Mouse (Mus musculus): Measurements from ENCODE around the gene Opcml. TPM values are rescaled to one million over a fixed set of nuclear protein-coding genes. Genes with fewer than 3 reads are reported as not detected.

Gene Opcml
- total and polyA plus RNA-seq, 3 experiments = 0.82 TPM; not detected in 2

DNA sequence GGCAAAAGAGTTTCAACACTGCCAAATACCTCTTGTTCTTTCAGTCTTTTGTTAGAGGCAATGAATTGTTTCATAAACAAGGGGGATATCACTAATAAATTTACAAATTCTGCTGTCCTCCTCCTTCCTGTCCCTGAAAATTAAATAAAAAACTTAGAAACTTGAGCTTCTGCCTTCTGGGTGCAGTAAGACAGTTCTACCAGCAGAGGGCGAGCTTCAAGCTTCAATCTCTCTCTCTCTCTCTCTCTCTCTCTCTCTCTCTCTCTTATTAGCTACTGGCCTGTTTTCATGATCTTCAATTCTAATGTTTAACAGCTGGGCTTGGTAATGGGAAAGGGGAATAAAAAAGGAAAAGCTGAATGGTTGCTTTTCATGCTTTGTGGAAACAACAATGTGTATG lies 615.2 kb downstream of the Opcml start:
- no peak for TF ChIP-seq POLR2AphosphoS5 (IDR thresholded peaks at IDR 0.05; ENCODE audit: insufficient replicate concordance, low read depth, low read length)
- no peak for TF ChIP-seq TAL1 (conservative IDR thresholded peaks at IDR 0.05; ENCODE audit: low read depth, low read length)
- TF ChIP-seq GATA2 (IDR thresholded peaks at IDR 0.05; ENCODE audit: borderline replicate concordance, low read depth, low read length) = no peak
- TF ChIP-seq CTCF (IDR thresholded peaks at IDR 0.05; ENCODE audit: low read depth, low read length) = no peak
- no peak for TF ChIP-seq GATA1 (IDR thresholded peaks at IDR 0.05; ENCODE audit: borderline replicate concordance, low read length)
- ATAC-seq (ENCODE audit: extremely low read depth, insufficient number of reproducible peaks, low FRiP score, poor library complexity, severe bottlenecking) (no peak), DNase-seq (ENCODE audit: low spot score) (no peak)
- Histone ChIP-seq H3K27me3 (ENCODE audit: insufficient read depth, low read length) (no peaks in the 10 kb centered on the region), H3K4me1 (ENCODE audit: insufficient read depth, low read depth, low read length) (no peaks in the 10 kb centered on the region), H3K9me3 (replicated peaks) (peaks cover 13% of the 10 kb centered on the region), H3K4me3 (ENCODE audit: low read depth, low read length) (no peak overlapping the region), H3K36me3 (replicated peaks) (no peaks in the 10 kb centered on the region)

DNA sequence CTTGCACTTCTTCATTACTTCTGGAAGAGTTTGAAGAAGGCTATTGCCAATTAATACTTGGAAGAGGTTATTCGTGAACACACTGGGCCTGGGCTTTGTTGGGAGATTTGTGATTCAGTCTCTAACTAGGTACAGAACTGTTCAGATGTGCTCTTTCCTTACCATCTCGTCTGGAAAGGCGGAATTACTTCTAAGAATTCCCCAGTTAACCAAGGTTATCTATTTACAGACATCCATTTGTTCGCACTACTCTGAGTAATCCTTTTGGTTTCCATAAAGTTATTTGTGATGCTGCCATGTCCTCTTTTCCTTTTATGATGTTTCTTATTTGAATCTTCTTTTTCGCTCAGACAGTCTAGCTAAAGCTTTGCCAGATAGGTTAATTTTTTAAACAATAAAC lies 630.2 kb downstream of the Opcml start:
- no peaks in the 10 kb centered on the region for H3K9me3 ChIP-seq (replicated peaks)
- DNase-seq (ENCODE audit: low spot score) (no peak), ATAC-seq (ENCODE audit: extremely low read depth, insufficient number of reproducible peaks, low FRiP score, poor library complexity, severe bottlenecking) (no peak)
- H3K36me3 ChIP-seq (replicated peaks) = no peaks in the 10 kb centered on the region
- no peaks in the 10 kb centered on the region for H3K27me3 ChIP-seq (ENCODE audit: insufficient read depth, low read length)
- no peak for TF ChIP-seq TAL1 (conservative IDR thresholded peaks at IDR 0.05; ENCODE audit: low read depth, low read length)
- TF ChIP-seq CTCF (IDR thresholded peaks at IDR 0.05; ENCODE audit: low read depth, low read length) = no peak
- no peak for TF ChIP-seq GATA2 (IDR thresholded peaks at IDR 0.05; ENCODE audit: borderline replicate concordance, low read depth, low read length)
- no peak for TF ChIP-seq GATA1 (IDR thresholded peaks at IDR 0.05; ENCODE audit: borderline replicate concordance, low read length)
- no peak for TF ChIP-seq POLR2AphosphoS5 (IDR thresholded peaks at IDR 0.05; ENCODE audit: insufficient replicate concordance, low read depth, low read length)
- no peaks in the 10 kb centered on the region for H3K4me1 ChIP-seq (ENCODE audit: insufficient read depth, low read depth, low read length)
- H3K4me3 ChIP-seq (ENCODE audit: low read depth, low read length) = no peak overlapping the region

DNA sequence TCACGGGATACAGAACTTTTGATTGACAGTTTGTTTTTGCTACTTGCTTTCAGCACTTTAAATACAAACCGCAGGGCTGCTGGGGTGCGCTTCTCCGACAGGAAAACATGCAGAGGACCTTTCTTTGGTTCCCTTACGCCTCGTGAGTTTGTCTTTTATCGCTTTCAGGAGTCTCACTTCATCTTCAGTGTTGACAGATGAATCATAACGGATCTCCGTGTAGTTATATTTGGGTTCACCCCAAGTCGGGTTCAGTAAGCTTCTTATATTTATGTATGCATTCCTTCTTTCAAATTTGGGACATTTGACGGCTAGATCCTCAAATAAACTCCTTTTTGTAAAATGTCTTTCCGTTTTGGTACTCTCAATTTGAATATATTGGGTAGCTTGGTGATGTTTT lies 632.8 kb downstream of the Opcml start:
- H3K4me1 ChIP-seq (ENCODE audit: insufficient read depth, low read depth, low read length) = no peaks in the 10 kb centered on the region
- H3K36me3 ChIP-seq (replicated peaks) = no peaks in the 10 kb centered on the region
- 0 out of 2 replicates have a peak, but pooled peaks cover 4% of the 10 kb centered on the region for H3K9me3 ChIP-seq (replicated peaks)
- H3K27me3 ChIP-seq (ENCODE audit: insufficient read depth, low read length) = no peaks in the 10 kb centered on the region
- H3K4me3 ChIP-seq (ENCODE audit: low read depth, low read length) = no peak overlapping the region
- ATAC-seq (ENCODE audit: extremely low read depth, insufficient number of reproducible peaks, low FRiP score, poor library complexity, severe bottlenecking) (no peak), DNase-seq (ENCODE audit: low spot score) (no peak)
- TF ChIP-seq GATA1 (IDR thresholded peaks at IDR 0.05; ENCODE audit: borderline replicate concordance, low read length) = no peak
- TF ChIP-seq GATA2 (IDR thresholded peaks at IDR 0.05; ENCODE audit: borderline replicate concordance, low read depth, low read length) = no peak
- TF ChIP-seq CTCF (IDR thresholded peaks at IDR 0.05; ENCODE audit: low read depth, low read length) = no peak
- no peak for TF ChIP-seq TAL1 (conservative IDR thresholded peaks at IDR 0.05; ENCODE audit: low read depth, low read length)
- TF ChIP-seq POLR2AphosphoS5 (IDR thresholded peaks at IDR 0.05; ENCODE audit: insufficient replicate concordance, low read depth, low read length) = no peak

DNA sequence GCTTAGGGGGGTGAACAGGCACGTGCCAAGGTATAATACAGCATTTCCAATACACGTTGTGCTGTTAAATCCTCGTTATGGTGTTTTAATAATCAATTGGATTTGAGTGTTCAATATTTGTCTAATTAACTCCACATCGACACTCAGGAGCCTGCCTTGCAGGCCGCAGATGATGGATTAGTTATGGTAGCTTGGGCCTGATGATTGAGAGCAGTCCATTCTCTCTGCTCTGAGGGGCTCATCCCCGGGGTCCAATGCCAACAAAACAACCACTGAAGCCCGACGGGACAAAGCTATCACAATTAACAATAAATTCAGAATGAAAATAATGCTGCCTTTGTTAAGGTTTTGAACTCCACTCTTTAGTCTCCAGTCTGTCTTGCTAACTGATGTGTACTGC lies 641.6 kb downstream of the Opcml start:
- TF ChIP-seq GATA2 (IDR thresholded peaks at IDR 0.05; ENCODE audit: borderline replicate concordance, low read depth, low read length) (no peak), CTCF (IDR thresholded peaks at IDR 0.05; ENCODE audit: low read depth, low read length) (no peak), TAL1 (conservative IDR thresholded peaks at IDR 0.05; ENCODE audit: low read depth, low read length) (no peak), POLR2AphosphoS5 (IDR thresholded peaks at IDR 0.05; ENCODE audit: insufficient replicate concordance, low read depth, low read length) (no peak), GATA1 (IDR thresholded peaks at IDR 0.05; ENCODE audit: borderline replicate concordance, low read length) (no peak)
- no peaks in the 10 kb centered on the region for H3K4me1 ChIP-seq (ENCODE audit: insufficient read depth, low read depth, low read length)
- no peaks in the 10 kb centered on the region for H3K36me3 ChIP-seq (replicated peaks)
- no peaks in the 10 kb centered on the region for H3K27me3 ChIP-seq (ENCODE audit: insufficient read depth, low read length)
- no peak overlapping the region for H3K4me3 ChIP-seq (ENCODE audit: low read depth, low read length)
- ATAC-seq (ENCODE audit: extremely low read depth, insufficient number of reproducible peaks, low FRiP score, poor library complexity, severe bottlenecking) = no peak
- H3K9me3 ChIP-seq (replicated peaks) = peaks cover 12% of the 10 kb centered on the region; the same call in 1 of the 2 replicates
- no peak for DNase-seq (ENCODE audit: low spot score)

DNA sequence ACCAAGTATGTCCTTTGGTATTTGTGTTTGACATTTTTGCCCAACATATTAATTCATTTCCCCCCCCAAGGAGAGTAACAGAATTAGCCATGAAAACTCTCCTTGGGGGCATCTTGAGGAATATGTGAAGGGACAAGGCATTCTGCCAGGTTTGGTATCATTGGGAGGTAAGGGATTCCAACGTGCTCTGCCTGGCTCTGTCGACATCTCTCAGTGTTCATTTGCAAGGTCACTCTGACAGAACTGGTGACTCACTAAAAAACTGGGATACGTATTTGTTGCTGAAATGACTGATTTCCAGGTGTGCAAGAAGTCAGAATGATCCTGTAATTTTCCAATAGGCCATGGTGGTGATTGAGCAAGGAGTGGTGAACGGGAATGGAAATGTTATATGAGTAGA lies 648.2 kb downstream of the Opcml start:
- no peak for ATAC-seq (ENCODE audit: extremely low read depth, insufficient number of reproducible peaks, low FRiP score, poor library complexity, severe bottlenecking)
- no peaks in the 10 kb centered on the region for H3K36me3 ChIP-seq (replicated peaks)
- TF ChIP-seq POLR2AphosphoS5 (IDR thresholded peaks at IDR 0.05; ENCODE audit: insufficient replicate concordance, low read depth, low read length) (no peak), TAL1 (conservative IDR thresholded peaks at IDR 0.05; ENCODE audit: low read depth, low read length) (no peak), CTCF (IDR thresholded peaks at IDR 0.05; ENCODE audit: low read depth, low read length) (no peak), GATA1 (IDR thresholded peaks at IDR 0.05; ENCODE audit: borderline replicate concordance, low read length) (no peak), GATA2 (IDR thresholded peaks at IDR 0.05; ENCODE audit: borderline replicate concordance, low read depth, low read length) (no peak)
- H3K4me1 ChIP-seq (ENCODE audit: insufficient read depth, low read depth, low read length) = no peaks in the 10 kb centered on the region
- H3K27me3 ChIP-seq (ENCODE audit: insufficient read depth, low read length) = no peaks in the 10 kb centered on the region
- no peak for DNase-seq (ENCODE audit: low spot score)
- H3K9me3 ChIP-seq (replicated peaks) = 0 out of 2 replicates have a peak, but pooled peaks cover 4% of the 10 kb centered on the region
- no peak overlapping the region for H3K4me3 ChIP-seq (ENCODE audit: low read depth, low read length)

DNA sequence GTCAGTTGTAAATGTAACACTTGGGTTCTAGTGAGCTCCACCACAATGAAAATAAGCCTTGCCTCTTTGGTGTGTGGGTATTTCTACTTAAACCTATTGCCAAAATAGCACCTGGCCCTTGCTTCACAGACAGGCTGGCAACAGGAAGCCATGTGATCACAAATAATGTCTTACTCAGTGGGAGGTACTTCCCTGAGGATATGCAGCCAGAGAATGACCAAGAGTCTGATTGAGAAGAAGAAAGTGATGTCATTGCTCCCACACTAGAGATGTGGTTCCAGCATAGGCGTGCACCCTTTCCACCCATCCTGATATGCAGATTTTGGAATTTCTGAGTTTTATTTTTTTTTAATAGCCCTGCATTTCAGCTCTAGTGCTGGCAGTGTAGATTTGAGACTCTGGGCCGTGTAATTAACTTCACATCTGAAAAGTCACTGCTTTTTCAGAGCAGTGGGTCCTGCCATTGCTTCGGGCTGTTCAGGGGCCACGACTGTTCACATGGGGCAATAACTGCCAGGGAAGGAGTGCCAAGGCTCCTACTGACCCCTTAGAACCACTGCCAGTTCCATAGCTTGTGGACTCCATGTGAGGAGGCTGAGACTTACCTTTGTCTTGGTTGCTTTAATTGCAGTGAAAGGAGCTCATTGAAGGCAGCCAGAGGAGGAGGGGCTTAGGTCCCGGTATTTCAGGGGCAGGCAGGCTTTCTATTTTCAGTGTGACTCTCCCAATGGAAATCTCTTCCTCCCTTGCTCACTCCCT lies 649.0 kb downstream of the Opcml start:
- no peaks in the 10 kb centered on the region for H3K27me3 ChIP-seq (ENCODE audit: insufficient read depth, low read length)
- no peaks in the 10 kb centered on the region for H3K4me1 ChIP-seq (ENCODE audit: insufficient read depth, low read depth, low read length)
- H3K4me3 ChIP-seq (ENCODE audit: low read depth, low read length) = no peak overlapping the region
- 0 out of 2 replicates have a peak, but pooled peaks cover 4% of the 10 kb centered on the region for H3K9me3 ChIP-seq (replicated peaks)
- no peak for TF ChIP-seq POLR2AphosphoS5 (IDR thresholded peaks at IDR 0.05; ENCODE audit: insufficient replicate concordance, low read depth, low read length)
- TF ChIP-seq TAL1 (conservative IDR thresholded peaks at IDR 0.05; ENCODE audit: low read depth, low read length) = no peak
- TF ChIP-seq GATA1 (IDR thresholded peaks at IDR 0.05; ENCODE audit: borderline replicate concordance, low read length) = no peak
- TF ChIP-seq GATA2 (IDR thresholded peaks at IDR 0.05; ENCODE audit: borderline replicate concordance, low read depth, low read length) = no peak
- TF ChIP-seq CTCF (IDR thresholded peaks at IDR 0.05; ENCODE audit: low read depth, low read length) = no peak
- no peaks in the 10 kb centered on the region for H3K36me3 ChIP-seq (replicated peaks)
- ATAC-seq (ENCODE audit: extremely low read depth, insufficient number of reproducible peaks, low FRiP score, poor library complexity, severe bottlenecking) (no peak), DNase-seq (ENCODE audit: low spot score) (no peak)

Measured in G1E (cell line).